Mouse (Mus musculus) kidney, adult 9 months (tissue): ENCODE measurements around the gene Trpv3.
"Not testable (repeated sequence)": the region's sequence is repeated elsewhere in the genome, so short reads cannot be mapped to it uniquely, and the experiment has no call there.

Experiments used
- DNase-seq: peaks from one replicate; pipeline ENCODE4 v3.0.0; 2022

Gene Trpv3

GRCm38 (mm10) chr11:73303123-73303522 is 35.9 kb downstream of the Trpv3 start:
- DNase-seq = no peak

GRCm38 (mm10) chr11:73315961-73316360 is 48.8 kb downstream of the Trpv3 start:
- DNase-seq = no peak

GRCm38 (mm10) chr11:73318581-73318980 is 51.4 kb downstream of the Trpv3 start:
- not testable (repeated sequence) for DNase-seq

- not testable (repeated sequence) for DNase-seq
Observed at GRCm38 (mm10) chr11:73321064-73321463, 53.9 kb downstream of the Trpv3 start.

GRCm38 (mm10) chr11:73323906-73324830 is 57.0 kb downstream of the Trpv3 start:
- peak; percentile 86 for DNase-seq

GRCm38 (mm10) chr11:73326485-73326886 is 59.3 kb downstream of the Trpv3 start:
- peak; percentile 95 for DNase-seq

GRCm38 (mm10) chr11:73327361-73327760 is 60.2 kb downstream of the Trpv3 start:
- no peak for DNase-seq

DNA sequence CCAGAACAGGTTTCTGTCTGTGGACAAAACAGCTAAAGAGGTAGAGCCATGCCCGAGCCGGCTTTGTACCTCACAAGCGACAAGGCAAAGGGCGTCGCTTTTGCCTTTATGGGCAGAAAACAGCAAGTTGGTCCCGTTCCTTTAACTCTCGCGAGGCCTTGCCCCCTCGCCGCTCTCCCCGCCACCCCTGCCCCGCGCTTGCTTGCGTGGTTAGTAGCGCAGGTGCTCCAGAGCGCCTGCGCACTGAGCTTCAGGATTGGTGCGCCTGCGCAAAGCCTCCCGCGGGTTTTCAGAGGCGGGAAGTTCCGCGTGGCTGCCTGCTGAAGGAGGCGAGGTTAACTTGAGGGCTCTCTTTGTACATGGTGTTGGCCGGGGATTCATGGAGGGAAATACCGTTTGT is 62.3 kb downstream of the Trpv3 start, which contains the start of the genes Aspa, Gm49340 and Spata22:
Gene Aspa, minus strand, starts transcription at position 155 of the 400 bp plus-strand sequence.
Gene Gm49340, plus strand, starts transcription at position 300 of the 400 bp plus-strand sequence.
Gene Spata22, plus strand, starts transcription at position 300 of the 400 bp plus-strand sequence.
- DNase-seq = no peak

- no peak for DNase-seq
Observed at GRCm38 (mm10) chr11:73333357-73333756, 66.2 kb downstream of the Trpv3 start.

DNA sequence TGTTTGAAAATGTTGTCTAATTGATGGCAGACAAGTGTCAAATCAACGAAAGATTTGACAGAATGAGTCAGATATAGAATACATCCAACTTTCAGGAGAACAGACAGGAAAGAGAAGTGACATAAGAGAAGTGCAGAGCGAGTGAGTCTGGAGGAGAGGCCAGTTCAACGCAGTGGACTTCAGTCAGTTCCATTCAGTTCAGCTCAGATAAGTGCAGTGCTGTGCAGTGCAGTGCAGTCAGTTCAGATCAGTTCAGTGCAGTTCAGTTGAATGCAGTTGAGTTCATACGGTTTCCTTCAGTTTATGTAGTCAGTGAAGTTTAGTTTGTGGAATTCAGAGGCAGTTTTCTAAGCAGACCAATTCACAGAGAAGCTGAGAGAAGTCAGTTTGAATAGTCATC is 69.7 kb downstream of the Trpv3 start:
- DNase-seq = no peak
